9 mouse cellular contexts compared by ENCODE assay signal in the genomic region with DNA sequence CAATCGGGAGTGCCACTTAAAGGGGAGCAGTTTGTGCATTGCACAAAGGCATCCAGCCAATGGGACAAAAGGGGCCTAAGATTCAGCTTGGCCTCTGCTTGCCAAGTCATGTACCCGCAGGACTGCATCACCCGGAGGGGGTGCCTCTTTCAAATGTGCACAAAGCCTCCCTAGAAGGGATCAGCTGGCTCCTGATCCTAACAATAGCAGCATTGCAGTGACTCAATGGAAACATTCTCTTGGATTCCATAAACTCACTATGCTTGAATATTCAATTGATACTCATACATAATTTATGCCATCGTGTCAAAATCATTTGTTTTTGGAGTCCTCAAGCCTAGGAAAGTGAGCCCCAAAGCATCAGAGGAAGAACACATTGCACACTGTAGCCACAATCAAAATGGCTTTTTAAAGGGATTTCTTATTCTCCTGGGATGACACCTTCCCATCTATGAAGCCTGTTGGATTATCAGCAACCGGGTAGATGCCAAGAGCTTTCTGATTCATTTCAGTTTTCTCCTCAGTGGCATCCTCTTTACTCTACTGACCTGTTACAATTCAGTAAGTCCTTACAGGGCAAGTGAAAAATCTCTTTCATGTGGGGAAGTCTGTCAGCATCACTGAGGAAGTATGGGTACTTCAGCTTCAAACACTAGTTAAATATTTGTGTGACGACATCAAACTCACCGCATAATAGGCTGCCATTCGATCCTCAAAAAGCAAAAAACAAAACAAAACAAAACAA. TPM values are rescaled to one million over a fixed set of nuclear protein-coding genes. Genes with fewer than 3 reads are reported as not detected.
DNase-seq lines count a peak whose midpoint lies in the region; ATAC-seq and TF ChIP-seq lines count a peak whose summit lies in the region.
"Had no signal": no experiment of that assay in that cellular context is flagged by ENCODE, and none has a peak within 500 bp of the region (broad histone marks: within the 10 kb centered on the region; RNA-seq: fewer than 3 reads in every experiment).

No protein-coding gene starts in this region.

- 0 out of 2 replicates have a peak, but pooled peaks cover 4% of the 10 kb centered on the region for H3K9me3 ChIP-seq in forebrain, embryonic 16.5 days (ENCODE audit: control insufficient read depth, low read length)
- H3K9me3 ChIP-seq in midbrain, embryonic 14.5 days (ENCODE audit: control insufficient read depth, low read length) = no peaks in the 10 kb centered on the region
- H3K9me3 ChIP-seq: limb, embryonic 15.5 days had no signal

- no peak for TF ChIP-seq POLR2A in cortical plate, adult 2 months (IDR thresholded peaks at IDR 0.05; ENCODE audit: extremely low read depth, insufficient read depth, low read length)

- H3K27ac ChIP-seq in cortical plate, adult 2 months (ENCODE audit: insufficient read depth, low read length) = peak overlapping the region; percentile 64
- H3K27ac ChIP-seq in forebrain, embryonic 16.5 days (ENCODE audit: low read length) = peak overlapping the region; percentile 65
- H3K27ac ChIP-seq in midbrain, embryonic 14.5 days (replicated peaks; ENCODE audit: low read depth, low read length) = peak overlapping the region; percentile 79
- H3K27ac ChIP-seq: limb, embryonic 15.5 days had no signal

- H3K4me3 ChIP-seq in cortical plate, adult 2 months (ENCODE audit: insufficient read depth, low read length) = no peak overlapping the region
- H3K4me3 ChIP-seq in forebrain, embryonic 16.5 days (replicated peaks; ENCODE audit: low read length) = no peak overlapping the region
- no peak overlapping the region for H3K4me3 ChIP-seq in midbrain, embryonic 14.5 days (replicated peaks; ENCODE audit: low read depth, low read length)
- H3K4me3 ChIP-seq: limb, embryonic 15.5 days had no signal

- no peaks in the 10 kb centered on the region for H3K36me3 ChIP-seq in forebrain, embryonic 16.5 days (ENCODE audit: control insufficient read depth, insufficient read depth)
- no peaks in the 10 kb centered on the region for H3K36me3 ChIP-seq in midbrain, embryonic 14.5 days (ENCODE audit: control insufficient read depth, insufficient read depth, low read length)
- H3K36me3 ChIP-seq: limb, embryonic 15.5 days had no signal

- intact Hi-C loops in heart, postnatal 10 days (cut with DNase I) = no loop called here

- no peaks in the 10 kb centered on the region for H3K27me3 ChIP-seq in forebrain, embryonic 16.5 days (replicated peaks; ENCODE audit: control insufficient read depth, insufficient read depth, low read length)
- no peaks in the 10 kb centered on the region for H3K27me3 ChIP-seq in midbrain, embryonic 14.5 days (ENCODE audit: control insufficient read depth, insufficient read depth, low read length)
- H3K27me3 ChIP-seq: limb, embryonic 15.5 days had no signal

- WGBS in forebrain, embryonic 16.5 days = 21% methylated on average over 8 of the region's 8 CpGs
- 17% methylated on average over 8 of the region's 8 CpGs for WGBS in midbrain, embryonic 14.5 days

- ATAC-seq in forebrain, embryonic 16.5 days = peak; percentile 98
- ATAC-seq in midbrain, embryonic 14.5 days (ENCODE audit: low FRiP score, low TSS enrichment) = peak; percentile 94

- no peak for TF ChIP-seq CTCF in cortical plate, adult 2 months (IDR thresholded peaks at IDR 0.05; ENCODE audit: extremely low read depth, insufficient read depth, low read length)

- H3K4me2 ChIP-seq in forebrain, embryonic 16.5 days (ENCODE audit: low read length) = no peak overlapping the region
- no peak overlapping the region for H3K4me2 ChIP-seq in midbrain, embryonic 14.5 days (ENCODE audit: low read length)
- H3K4me2 ChIP-seq: limb, embryonic 15.5 days had no signal

- H3K4me1 ChIP-seq in cortical plate, adult 2 months (ENCODE audit: control insufficient read depth, insufficient read depth, low read length) = no peaks in the 10 kb centered on the region
- peaks cover 9% of the 10 kb centered on the region; the same call in 1 of the 2 replicates for H3K4me1 ChIP-seq in forebrain, embryonic 16.5 days (replicated peaks; ENCODE audit: control insufficient read depth, insufficient read depth, low read length)
- peaks cover 4% of the 10 kb centered on the region; the same call in 1 of the 2 replicates for H3K4me1 ChIP-seq in midbrain, embryonic 14.5 days (ENCODE audit: control insufficient read depth, insufficient read depth, low read length)
- H3K4me1 ChIP-seq: limb, embryonic 15.5 days had no signal

- H3K9ac ChIP-seq in forebrain, embryonic 16.5 days (replicated peaks; ENCODE audit: low read depth, low read length) = no peak overlapping the region
- H3K9ac ChIP-seq in midbrain, embryonic 14.5 days (replicated peaks; ENCODE audit: low read length) = no peak overlapping the region; the same call in 1 of the 2 replicates
- H3K9ac ChIP-seq: limb, embryonic 15.5 days had no signal

- DNase-seq in layer of hippocampus, adult 9-11 months = peak; percentile 93
- peak; percentile 84 for DNase-seq in midbrain, embryonic 14.5 days
- no peak for DNase-seq in thymus, postnatal 25 days
- DNase-seq in adrenal gland, adult 8-10 months = no peak
- no peak for DNase-seq in urinary bladder, postnatal 4 days (ENCODE audit: low spot score in 2 of 2)
- no peak for DNase-seq in heart, postnatal 10 days

RNA-seq across cellular contexts. Expression of a gene that starts 54.1 kb away (rescaled TPM):
- polyA plus RNA-seq in cortical plate, adult 2 months (2012; rRNA removed) = 5.3 and 5.6 TPM in 2 replicates
- 37.2 and 37.6 TPM in 2 replicates for polyA plus RNA-seq in forebrain, embryonic 16.5 days (2015; fragmentation: Nextera tagmentation; extraction: Ambion mirVana)
- 32.5 and 53.9 TPM in 2 replicates for polyA plus RNA-seq in midbrain, embryonic 14.5 days (2014; fragmentation: Nextera tagmentation; extraction: Ambion mirVana)
- 10 to 100 TPM; 22.6 to 27.4 (median 23.2) TPM for total RNA-seq in adrenal gland, adult 8-10 months (2022)
- total RNA-seq in heart, postnatal 10 days (2021) = 10 to 100 TPM; 30.1 to 31.4 TPM

Comparison
In these comparisons a context has a peak if more than half of its experiments do, and no peak if none do; other contexts are left out.
1. DNase-seq: peak in layer of hippocampus, adult 9-11 months (single experiment) and midbrain, embryonic 14.5 days (single experiment); none in thymus, postnatal 25 days (single experiment), adrenal gland, adult 8-10 months (single experiment), urinary bladder, postnatal 4 days (0 of 2) and heart, postnatal 10 days (0 of 2).
2. Peak in every context shown above with its lines, with median percentiles within 50 percentile points of each other: H3K27ac ChIP-seq.